Mouse (Mus musculus): ENCODE results near the gene Plekhm3. TPM values are rescaled to one million over a fixed set of nuclear protein-coding genes. Genes with fewer than 3 reads are reported as not detected.

The Plekhm3 gene
- polyA plus RNA-seq, 1 experiment from 2014 or later: 2.2 TPM

GRCm38 (mm10) chr1:64854835-64855234, 101.8 kb downstream of the Plekhm3 start:
- no peak overlapping the region for H3K9ac ChIP-seq (ENCODE audit: low read length)
- no peaks in the 10 kb centered on the region for H3K9me3 ChIP-seq (ENCODE audit: control insufficient read depth, low read length)
- H3K4me3 ChIP-seq (ENCODE audit: low read depth, low read length): no peak overlapping the region
- DNase-seq (ENCODE audit: low spot score): no peak
- H3K27ac ChIP-seq (replicated peaks): no peak overlapping the region
- H3K36me3 ChIP-seq (ENCODE audit: control insufficient read depth, insufficient read depth, low read length): no peaks in the 10 kb centered on the region
- WGBS: 51% methylated on average over 5 of the region's 5 CpGs
- no peaks in the 10 kb centered on the region for H3K27me3 ChIP-seq (ENCODE audit: control insufficient read depth, insufficient read depth, low read length)
- H3K4me2 ChIP-seq (replicated peaks; ENCODE audit: low read depth): no peak overlapping the region
- H3K4me1 ChIP-seq (replicated peaks; ENCODE audit: control insufficient read depth, insufficient read depth): no peaks in the 10 kb centered on the region
- TF ChIP-seq EP300 (optimal IDR thresholded peaks at IDR 0.05): no peak
- no peak for TF ChIP-seq CTCF (IDR thresholded peaks at IDR 0.05; ENCODE audit: low read depth)
- no peak for ATAC-seq (ENCODE audit: low FRiP score, low TSS enrichment)

DNA sequence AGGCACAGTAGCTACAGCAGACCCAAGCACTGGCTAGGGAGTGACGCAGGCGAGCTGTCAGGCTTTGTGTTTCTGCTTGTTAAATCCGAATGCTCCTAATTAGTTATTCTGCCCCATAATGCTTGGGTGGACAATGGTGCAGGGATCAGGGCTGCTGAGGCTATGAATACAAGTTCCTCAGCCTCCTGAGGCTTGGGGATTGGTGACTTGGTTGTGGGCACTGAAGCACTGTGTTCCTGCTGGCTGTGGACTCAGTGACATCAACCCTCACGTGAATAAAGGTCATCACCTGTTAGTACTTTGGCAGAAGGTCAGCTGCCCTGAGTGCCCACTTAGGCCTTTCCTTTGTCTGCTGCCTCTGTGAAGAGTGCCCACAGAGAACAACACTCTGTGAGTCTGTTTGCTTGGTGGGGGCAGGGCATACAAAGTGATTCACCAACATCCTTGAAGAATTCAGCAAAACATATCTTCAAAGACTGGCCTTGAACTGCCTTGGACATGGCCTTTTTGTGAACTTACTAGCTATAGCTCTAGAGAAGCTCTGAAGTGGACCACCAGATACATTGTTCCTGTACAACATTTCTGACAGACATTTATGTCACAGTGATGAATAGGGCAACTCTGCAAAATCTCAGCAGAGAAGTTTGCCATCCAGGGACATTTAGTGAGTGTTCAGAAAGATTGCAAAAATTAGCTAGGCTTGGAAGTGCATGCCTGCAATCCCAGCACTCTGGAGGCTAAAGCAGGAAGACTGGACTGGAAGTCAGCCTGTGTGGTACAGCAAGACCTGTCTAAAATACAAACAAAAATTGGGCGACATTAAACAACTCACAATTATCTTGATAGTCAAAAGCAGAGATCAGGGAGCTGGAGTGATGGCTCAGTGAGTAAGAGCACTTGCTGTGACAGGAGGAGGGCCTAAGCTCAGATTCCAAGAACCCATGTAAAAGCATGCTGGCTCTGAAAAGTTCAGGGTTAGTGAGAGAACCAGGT, 102.6 kb downstream of the Plekhm3 start:
- H3K36me3 ChIP-seq (ENCODE audit: control insufficient read depth, insufficient read depth, low read length): no peaks in the 10 kb centered on the region
- DNase-seq (ENCODE audit: low spot score) (no peak), ATAC-seq (ENCODE audit: low FRiP score, low TSS enrichment) (no peak)
- no peak overlapping the region for H3K9ac ChIP-seq (ENCODE audit: low read length)
- no peak overlapping the region for H3K4me3 ChIP-seq (ENCODE audit: low read depth, low read length)
- no peak overlapping the region for H3K27ac ChIP-seq (replicated peaks)
- no peaks in the 10 kb centered on the region for H3K27me3 ChIP-seq (ENCODE audit: control insufficient read depth, insufficient read depth, low read length)
- H3K9me3 ChIP-seq (ENCODE audit: control insufficient read depth, low read length): no peaks in the 10 kb centered on the region
- WGBS: 65% methylated on average over 5 of the region's 5 CpGs
- no peak for TF ChIP-seq CTCF (IDR thresholded peaks at IDR 0.05; ENCODE audit: low read depth)
- TF ChIP-seq EP300 (optimal IDR thresholded peaks at IDR 0.05): no peak
- H3K4me2 ChIP-seq (replicated peaks; ENCODE audit: low read depth): no peak overlapping the region
- no peaks in the 10 kb centered on the region for H3K4me1 ChIP-seq (replicated peaks; ENCODE audit: control insufficient read depth, insufficient read depth)

GRCm38 (mm10) chr1:64853244-64853643, 103.4 kb downstream of the Plekhm3 start:
- 83% methylated on average over 2 of the region's 2 CpGs for WGBS
- no peaks in the 10 kb centered on the region for H3K4me1 ChIP-seq (replicated peaks; ENCODE audit: control insufficient read depth, insufficient read depth)
- no peak for TF ChIP-seq EP300 (optimal IDR thresholded peaks at IDR 0.05)
- TF ChIP-seq CTCF (IDR thresholded peaks at IDR 0.05; ENCODE audit: low read depth): no peak

GRCm38 (mm10) chr1:64852272-64852671, 104.4 kb downstream of the Plekhm3 start:
- DNase-seq (ENCODE audit: low spot score): no peak
- Histone ChIP-seq H3K36me3 (ENCODE audit: control insufficient read depth, insufficient read depth, low read length) (no peaks in the 10 kb centered on the region), H3K4me1 (replicated peaks; ENCODE audit: control insufficient read depth, insufficient read depth) (no peaks in the 10 kb centered on the region), H3K9ac (ENCODE audit: low read length) (no peak overlapping the region), H3K4me2 (replicated peaks; ENCODE audit: low read depth) (no peak overlapping the region), H3K27ac (replicated peaks) (no peak overlapping the region), H3K27me3 (ENCODE audit: control insufficient read depth, insufficient read depth, low read length) (no peaks in the 10 kb centered on the region), H3K9me3 (ENCODE audit: control insufficient read depth, low read length) (no peaks in the 10 kb centered on the region), H3K4me3 (ENCODE audit: low read depth, low read length) (no peak overlapping the region)
- WGBS: 74% methylated on average over 2 of the region's 2 CpGs
- no peak for ATAC-seq (ENCODE audit: low FRiP score, low TSS enrichment)
- no peak for TF ChIP-seq EP300 (optimal IDR thresholded peaks at IDR 0.05)
- TF ChIP-seq CTCF (IDR thresholded peaks at IDR 0.05; ENCODE audit: low read depth): no peak

More at GRCm38 (mm10) chr1:64853244-64853643, 103.4 kb downstream of the Plekhm3 start:
- no peaks in the 10 kb centered on the region for H3K9me3 ChIP-seq (ENCODE audit: control insufficient read depth, low read length)
- no peak overlapping the region for H3K9ac ChIP-seq (ENCODE audit: low read length)
- H3K4me3 ChIP-seq (ENCODE audit: low read depth, low read length): no peak overlapping the region
- no peaks in the 10 kb centered on the region for H3K27me3 ChIP-seq (ENCODE audit: control insufficient read depth, insufficient read depth, low read length)
- DNase-seq (ENCODE audit: low spot score) (no peak), ATAC-seq (ENCODE audit: low FRiP score, low TSS enrichment) (no peak)
- H3K4me2 ChIP-seq (replicated peaks; ENCODE audit: low read depth): no peak overlapping the region
- no peak overlapping the region for H3K27ac ChIP-seq (replicated peaks)
- no peaks in the 10 kb centered on the region for H3K36me3 ChIP-seq (ENCODE audit: control insufficient read depth, insufficient read depth, low read length)

DNA sequence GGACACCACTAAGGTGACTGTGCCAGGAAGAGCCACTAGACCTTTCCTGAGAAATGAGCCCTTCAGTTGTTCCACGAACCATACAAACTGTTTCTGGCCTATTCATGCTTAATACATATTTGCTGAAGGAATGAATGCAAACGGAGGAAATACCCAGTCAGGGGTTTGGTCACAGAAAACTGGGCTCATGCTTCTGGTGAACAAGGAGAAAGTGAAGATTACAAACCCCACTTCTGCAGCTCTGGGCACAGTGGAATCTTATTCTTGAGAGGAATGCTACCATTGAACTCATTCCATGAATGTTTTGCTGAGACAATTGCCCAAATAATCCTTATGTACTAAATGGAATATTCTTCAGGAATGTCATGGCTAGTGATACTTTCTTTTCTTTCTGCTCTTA, 106.3 kb downstream of the Plekhm3 start:
- 58% methylated on average over 2 of the region's 2 CpGs for WGBS
- no peaks in the 10 kb centered on the region for H3K4me1 ChIP-seq (replicated peaks; ENCODE audit: control insufficient read depth, insufficient read depth)
- no peak overlapping the region for H3K27ac ChIP-seq (replicated peaks)
- DNase-seq (ENCODE audit: low spot score) (no peak), ATAC-seq (ENCODE audit: low FRiP score, low TSS enrichment) (no peak)
- H3K9me3 ChIP-seq (ENCODE audit: control insufficient read depth, low read length): no peaks in the 10 kb centered on the region
- no peak overlapping the region for H3K4me3 ChIP-seq (ENCODE audit: low read depth, low read length)
- TF ChIP-seq CTCF (IDR thresholded peaks at IDR 0.05; ENCODE audit: low read depth) (no peak), EP300 (optimal IDR thresholded peaks at IDR 0.05) (no peak)
- no peaks in the 10 kb centered on the region for H3K36me3 ChIP-seq (ENCODE audit: control insufficient read depth, insufficient read depth, low read length)
- no peaks in the 10 kb centered on the region for H3K27me3 ChIP-seq (ENCODE audit: control insufficient read depth, insufficient read depth, low read length)
- no peak overlapping the region for H3K9ac ChIP-seq (ENCODE audit: low read length)
- H3K4me2 ChIP-seq (replicated peaks; ENCODE audit: low read depth): no peak overlapping the region

DNA sequence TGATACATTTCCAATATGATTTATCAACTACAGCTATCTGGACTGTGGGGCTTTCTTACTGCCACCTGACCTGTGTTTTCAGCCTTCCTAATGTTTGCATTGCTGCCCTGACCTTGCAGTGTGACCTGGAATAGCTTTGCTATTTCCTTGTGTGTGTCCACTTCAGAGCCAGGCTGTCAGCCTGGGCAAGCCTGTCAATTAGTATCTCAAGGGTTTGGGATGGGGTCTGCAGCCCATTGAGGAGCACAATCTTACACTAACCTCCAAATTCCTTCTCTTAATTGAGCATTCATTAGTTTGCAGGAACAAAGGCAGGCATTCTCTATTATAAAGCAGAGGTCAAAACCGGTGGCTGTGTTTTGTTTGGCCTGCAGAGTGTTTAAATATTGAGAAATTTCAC, 107.6 kb downstream of the Plekhm3 start:
- Histone ChIP-seq H3K4me3 (ENCODE audit: low read depth, low read length) (no peak overlapping the region), H3K27ac (replicated peaks) (no peak overlapping the region), H3K9me3 (ENCODE audit: control insufficient read depth, low read length) (no peaks in the 10 kb centered on the region), H3K36me3 (ENCODE audit: control insufficient read depth, insufficient read depth, low read length) (no peaks in the 10 kb centered on the region), H3K4me1 (replicated peaks; ENCODE audit: control insufficient read depth, insufficient read depth) (no peaks in the 10 kb centered on the region), H3K27me3 (ENCODE audit: control insufficient read depth, insufficient read depth, low read length) (no peaks in the 10 kb centered on the region), H3K4me2 (replicated peaks; ENCODE audit: low read depth) (no peak overlapping the region), H3K9ac (ENCODE audit: low read length) (no peak overlapping the region)
- no peak for TF ChIP-seq CTCF (IDR thresholded peaks at IDR 0.05; ENCODE audit: low read depth)
- no peak for DNase-seq (ENCODE audit: low spot score)
- 0 out of 2 replicates have a peak, but pooled peaks have one; percentile 18 for ATAC-seq (ENCODE audit: low FRiP score, low TSS enrichment)
- 36% methylated on average over 1 of the region's 1 CpGs for WGBS
